Mouse (Mus musculus) E14TG2a.4 (cell line): ENCODE measurements around the gene Ppil2.

ENCODE experiments used
- CTCF ChIP-seq: conservative IDR thresholded peaks from 2 replicates; pipeline ENCODE4 v1.5.1; 2014; ENCODE audit warnings: low read length
- NANOG ChIP-seq: IDR thresholded peaks from 2 replicates; pipeline ENCODE4 v1.6.1; 2014; ENCODE audit warnings: borderline replicate concordance, low read length, mixed read lengths
- POU5F1 ChIP-seq: IDR thresholded peaks from 2 replicates; pipeline ENCODE4 v1.6.1; 2014; ENCODE audit warnings: low read length, borderline replicate concordance

DNA sequence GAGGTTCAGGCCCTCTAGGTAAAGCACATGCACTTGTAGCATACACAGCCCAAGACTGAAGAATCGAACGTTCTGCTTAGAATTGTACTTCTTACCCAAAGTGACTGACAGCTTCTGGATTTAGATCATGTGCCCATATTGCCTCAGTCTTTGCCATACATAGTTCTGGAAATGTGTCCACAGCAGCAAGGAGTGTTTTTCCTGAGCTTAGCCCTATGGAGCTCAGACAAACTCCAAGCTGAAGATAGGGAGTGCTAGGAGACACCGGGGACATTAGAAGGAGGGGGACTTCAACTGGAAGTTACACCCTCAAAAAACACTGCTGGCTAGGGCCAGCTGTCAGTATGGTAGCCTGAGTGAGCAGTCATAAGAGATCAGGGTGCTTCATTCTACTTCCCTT, 70.3 kb downstream of the Ppil2 start:
- TF ChIP-seq CTCF (no peak), POU5F1 (no peak), NANOG (no peak)
